Mouse (Mus musculus) adrenal gland, postnatal 14 days (tissue): ENCODE results near the gene Asb12. TPM values are rescaled to one million over a fixed set of nuclear protein-coding genes. Genes with fewer than 3 reads are reported as not detected.
"Not testable (repeated sequence)": the region's sequence is repeated elsewhere in the genome, so short reads cannot be mapped to it uniquely, and the experiment has no call there.

Experiments used
- DNase-seq: peaks from one replicate; pipeline ENCODE4 v3.0.0; 2021; ENCODE audit warnings: mixed read lengths
- long read RNA-seq, 2 experiments: library from polyadenylated mRNA; stranded (forward); transcript quantifications; one replicate each; pipeline ENCODE4 v2.0.0; 2021
- total RNA-seq: library from RNA; stranded (reverse); gene quantifications from 2 replicates; pipeline ENCODE4 v1.2.3, GENCODE M21; 2021

The Asb12 gene
- 0.37 TPM in 1 of 2 replicates, not detected in the other for total RNA-seq
- long read RNA-seq, experiment 1 = 0 reads
- long read RNA-seq, experiment 2 = 0 reads

- no peak for DNase-seq
These were observed at the start of gene Asb12, which contains the start of gene Pfn5 for GRCm38 (mm10) chrX:95557887-95558286. Asb12 (minus strand) TSS chrX:95557987. Pfn5 (plus strand) TSS chrX:95558104.

GRCm38 (mm10) chrX:95600609-95601008, 42.8 kb upstream of the Asb12 start:
- DNase-seq = no peak

GRCm38 (mm10) chrX:95554321-95554720, 3.5 kb downstream of the Asb12 start:
- DNase-seq = no peak

GRCm38 (mm10) chrX:95535493-95535892, 22.3 kb downstream of the Asb12 start:
- not testable (repeated sequence) for DNase-seq

- no peak for DNase-seq
These were observed 32.6 kb downstream of the Asb12 start for GRCm38 (mm10) chrX:95525166-95525565.

GRCm38 (mm10) chrX:95523883-95524282, 33.9 kb downstream of the Asb12 start:
- no peak for DNase-seq

- no peak for DNase-seq
These were observed 100.6 kb downstream of the Asb12 start for GRCm38 (mm10) chrX:95457166-95457565.

- no peak for DNase-seq
These were observed 111.9 kb downstream of the Asb12 start for GRCm38 (mm10) chrX:95445866-95446265.

GRCm38 (mm10) chrX:95445141-95445540, 112.6 kb downstream of the Asb12 start:
- DNase-seq = no peak

- DNase-seq = peak; percentile 92
These were observed 113.0 kb downstream of the Asb12 start, which contains the start of gene Amer1 for GRCm38 (mm10) chrX:95444776-95445111. Amer1 (minus strand) TSS chrX:95444872.

- DNase-seq = peak; percentile 56
These were observed 113.7 kb downstream of the Asb12 start for GRCm38 (mm10) chrX:95443898-95444775.

GRCm38 (mm10) chrX:95443390-95443789, 114.4 kb downstream of the Asb12 start:
- no peak for DNase-seq

GRCm38 (mm10) chrX:95442261-95442660, 115.5 kb downstream of the Asb12 start:
- DNase-seq = no peak

GRCm38 (mm10) chrX:95441290-95441689, 116.5 kb downstream of the Asb12 start:
- no peak for DNase-seq

GRCm38 (mm10) chrX:95438491-95438890, 119.3 kb downstream of the Asb12 start:
- DNase-seq = no peak

- peak; percentile 20 for DNase-seq
These were observed 120.6 kb downstream of the Asb12 start for GRCm38 (mm10) chrX:95437236-95437635.

Other genes starting within 250 kb of the Asb12 start
- 10.2 and 11.8 TPM in 2 replicates for gene Amer1, start 113.1 kb downstream of the Asb12 start, total RNA-seq
- not detected in 2 replicates for gene Pfn5, start 117 bp upstream of the Asb12 start, total RNA-seq
- 3.8 and 3.9 TPM in 2 replicates for gene Zc4h2, start 100.5 kb upstream of the Asb12 start, total RNA-seq
- 3.0 and 3.5 TPM in 2 replicates for gene Zc3h12b, start 153.7 kb upstream of the Asb12 start, total RNA-seq